Mouse (Mus musculus): ENCODE results near the gene Chst12. TPM values are rescaled to one million over a fixed set of nuclear protein-coding genes. Genes with fewer than 3 reads are reported as not detected.

Gene Chst12
- total RNA-seq, 2 experiments from 2014 or later: 10.9 to 13.9 TPM

DNA sequence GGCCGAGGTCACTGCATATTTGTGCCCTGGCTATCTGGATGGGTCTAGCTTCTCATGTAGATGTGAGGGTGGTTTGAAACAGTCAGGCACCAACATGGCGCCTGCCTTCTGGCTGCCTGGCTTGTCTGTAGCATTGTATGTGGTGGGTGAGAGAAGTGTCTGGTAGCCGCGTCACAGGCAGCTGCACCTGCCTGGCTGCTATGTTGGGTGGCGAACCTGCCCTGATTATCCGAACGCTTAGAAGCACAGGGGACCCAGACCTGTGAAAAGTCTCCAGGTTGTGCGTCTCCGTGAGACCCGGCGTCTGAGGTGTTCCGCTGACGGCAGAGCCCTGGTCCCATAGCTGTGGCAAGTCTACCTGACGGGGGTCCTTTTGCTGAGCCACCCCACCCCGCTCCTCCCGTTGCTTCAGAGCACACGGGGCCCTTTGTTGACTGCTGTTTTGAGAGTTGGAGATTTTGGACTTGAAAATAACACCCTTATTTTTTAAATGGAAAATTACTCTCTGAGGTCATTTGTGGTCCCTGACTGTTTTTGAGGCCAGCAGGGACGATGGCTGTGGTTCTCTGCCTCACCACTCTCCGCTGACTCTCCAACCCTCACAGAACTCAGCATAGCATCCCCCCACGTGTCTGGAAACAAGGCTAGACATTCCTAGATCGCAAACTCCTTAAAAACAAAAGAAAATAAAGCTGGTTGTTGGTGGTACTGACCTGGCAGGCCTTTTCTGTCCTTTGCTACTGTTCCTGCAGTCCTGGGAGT is 12.0 kb downstream of the Chst12 start:
- DNase-seq: no peak

GRCm38 (mm10) chr5:140517921-140518230 is 12.5 kb downstream of the Chst12 start:
- DNase-seq: no peak

DNA sequence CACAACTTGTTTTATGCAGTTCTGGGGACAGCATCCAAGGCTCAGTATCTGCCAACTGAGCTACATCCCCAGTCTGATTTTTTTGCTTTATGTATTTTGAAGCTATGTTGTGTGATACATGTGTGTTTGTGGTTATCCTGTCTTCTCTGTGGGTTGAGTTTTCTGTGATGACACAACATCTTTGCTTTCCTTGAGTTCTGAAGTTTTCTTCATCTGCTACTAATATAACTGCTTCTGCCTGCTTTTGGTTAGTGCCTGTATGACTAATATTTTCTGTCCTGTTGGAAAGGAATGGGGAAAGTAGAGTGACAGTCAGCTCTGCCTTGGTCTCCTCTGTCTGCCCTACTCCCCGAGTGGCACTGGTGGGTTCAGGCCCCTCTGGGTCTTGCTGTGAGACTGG is 15.8 kb downstream of the Chst12 start:
- DNase-seq: no peak

DNA sequence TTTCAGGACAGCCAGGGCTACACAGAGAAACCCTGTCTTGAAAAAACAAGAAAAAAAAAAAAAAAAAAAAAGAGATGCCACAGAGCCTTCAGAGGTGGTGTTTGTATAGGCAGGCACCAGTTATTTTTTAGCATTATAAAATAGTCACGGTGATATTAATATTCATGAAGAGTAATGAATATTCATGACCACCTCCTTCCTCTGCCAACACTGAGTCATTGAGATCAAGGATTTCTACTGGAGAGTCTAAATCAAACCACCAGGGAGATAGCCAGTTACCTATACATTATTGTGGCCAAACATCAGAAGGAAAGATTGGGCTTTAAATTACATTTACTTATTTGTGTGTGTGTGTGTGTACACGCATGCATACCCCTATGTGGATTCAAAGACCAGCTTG is 21.4 kb downstream of the Chst12 start:
- no peak for DNase-seq

DNA sequence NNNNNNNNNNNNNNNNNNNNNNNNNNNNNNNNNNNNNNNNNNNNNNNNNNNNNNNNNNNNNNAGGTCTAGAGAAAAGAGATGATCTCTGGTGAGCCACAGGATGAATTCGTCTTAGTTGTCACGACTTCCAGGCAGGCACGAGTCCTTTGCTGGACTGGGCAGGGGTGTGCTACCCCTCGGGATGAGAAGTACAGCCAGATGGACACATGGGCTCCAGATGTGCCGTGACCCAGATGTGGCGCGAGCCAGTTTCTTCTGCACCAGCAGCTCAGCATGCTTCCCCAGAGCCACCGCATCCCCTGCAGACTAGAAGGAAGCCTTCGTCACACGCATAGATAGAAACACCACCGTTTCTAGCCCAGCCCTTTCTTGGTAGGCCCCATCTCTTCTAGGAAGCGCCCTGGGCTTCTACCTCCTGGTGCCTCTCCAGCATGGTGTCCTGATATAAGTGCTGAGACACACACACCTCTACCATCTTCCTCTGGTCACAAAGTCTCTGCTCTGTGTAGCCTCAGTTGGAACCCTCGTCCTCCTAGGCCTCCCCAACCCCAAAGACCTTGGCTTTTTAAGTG is 32.8 kb downstream of the Chst12 start:
- DNase-seq: peak; percentile 1

GRCm38 (mm10) chr5:140540106-140540505 is 34.8 kb downstream of the Chst12 start:
- peak; percentile 90 for DNase-seq

- peak; percentile 23 for DNase-seq
These were observed 37.6 kb downstream of the Chst12 start for GRCm38 (mm10) chr5:140542811-140543575.

DNA sequence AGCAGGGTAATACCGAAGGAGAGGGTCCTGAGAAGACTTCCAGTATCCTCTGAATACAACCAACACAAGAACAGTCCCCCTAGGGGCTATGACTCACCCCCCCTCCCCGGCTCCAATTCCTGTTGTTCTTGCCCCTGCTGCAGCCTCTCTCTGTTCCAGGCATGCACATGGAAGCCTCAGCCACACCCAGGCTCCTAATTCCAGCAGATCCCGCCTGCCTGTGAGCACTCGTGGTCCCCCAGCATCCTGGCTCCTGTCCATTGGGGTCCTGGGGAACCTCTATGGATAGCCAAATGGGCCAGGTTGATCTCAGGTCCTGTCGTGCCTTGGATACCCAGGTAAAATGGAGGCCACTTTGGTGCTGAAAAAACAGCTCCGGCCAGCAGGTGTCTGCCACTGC is 40.3 kb downstream of the Chst12 start:
- no peak for DNase-seq

DNA sequence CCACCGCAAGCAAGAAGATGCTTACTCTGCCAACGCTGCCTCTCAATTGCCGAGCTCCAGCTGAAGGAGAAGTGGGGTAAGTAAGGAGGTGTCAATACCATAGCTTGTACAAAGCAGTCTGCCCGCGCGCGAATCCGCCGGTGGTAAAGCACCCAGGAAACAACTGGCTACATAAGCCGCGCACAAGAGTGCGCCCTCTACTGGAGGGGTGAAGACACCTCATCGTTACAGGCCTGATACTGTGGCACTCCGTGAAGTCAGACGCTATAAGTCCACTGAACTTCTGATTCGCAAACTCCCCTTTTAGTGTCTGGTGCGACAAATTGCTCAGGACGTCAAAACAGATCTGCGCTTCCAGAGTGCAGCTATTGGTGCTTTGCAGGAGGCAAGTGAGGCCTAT is 41.0 kb downstream of the Chst12 start:
- no peak for DNase-seq

DNA sequence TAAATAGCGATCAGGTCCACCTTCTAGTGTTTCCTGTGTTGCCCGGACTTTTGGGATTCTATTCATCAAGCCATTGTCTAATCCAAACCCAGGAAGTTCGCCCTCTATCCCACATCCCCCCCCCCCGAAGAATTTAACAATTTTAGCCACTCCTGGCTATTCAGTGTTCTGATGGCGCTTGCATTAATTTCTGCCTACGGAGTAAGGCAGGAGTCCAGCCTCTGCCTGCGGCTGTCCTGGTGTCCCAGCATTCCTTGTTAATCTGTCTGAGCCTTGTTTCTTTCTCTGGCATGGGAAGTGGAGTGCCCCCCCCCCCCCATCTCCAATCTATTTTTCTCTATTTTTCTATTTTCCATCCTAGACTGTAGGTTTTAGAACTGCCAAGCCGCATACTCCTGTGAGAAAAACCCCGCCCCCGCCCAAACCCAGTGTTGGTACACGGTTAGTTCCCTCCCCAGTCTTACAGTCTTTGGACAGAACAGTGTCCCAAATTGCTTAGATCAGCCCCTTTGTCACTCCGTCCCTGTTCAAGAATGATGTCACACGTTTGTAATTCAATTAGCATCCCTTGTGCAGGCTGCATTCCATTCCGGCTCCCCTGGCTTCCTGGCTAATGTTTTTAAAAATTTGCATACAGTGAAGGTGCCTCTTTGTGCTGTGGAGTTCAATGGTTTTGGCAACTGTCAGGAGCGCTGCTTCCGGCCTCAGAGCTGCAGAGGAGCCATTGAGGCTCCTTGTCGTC is 44.1 kb downstream of the Chst12 start:
- DNase-seq: no peak

GRCm38 (mm10) chr5:140553719-140554118 is 48.4 kb downstream of the Chst12 start:
- no peak for DNase-seq

- no peak for DNase-seq
These were observed 51.5 kb downstream of the Chst12 start for GRCm38 (mm10) chr5:140556859-140557258.

DNA sequence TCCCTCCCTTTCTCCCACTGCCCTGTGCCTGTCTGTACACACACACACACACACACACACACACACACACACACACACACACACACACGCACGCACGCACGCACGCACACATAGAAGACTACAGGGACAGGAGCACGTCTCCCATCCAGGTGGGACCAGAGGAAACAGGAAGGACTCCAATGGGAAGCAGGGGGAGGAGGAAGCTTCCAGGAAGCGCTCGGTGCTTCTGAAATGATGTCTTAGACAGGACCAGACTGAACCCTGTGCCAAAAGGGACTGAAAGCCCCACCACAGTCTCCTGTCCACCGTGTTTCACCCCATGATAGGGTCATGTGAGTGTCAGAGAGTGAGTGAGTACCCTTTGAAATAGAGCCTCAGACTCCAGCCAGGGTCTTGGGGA is 57.3 kb downstream of the Chst12 start:
- DNase-seq: no peak

DNA sequence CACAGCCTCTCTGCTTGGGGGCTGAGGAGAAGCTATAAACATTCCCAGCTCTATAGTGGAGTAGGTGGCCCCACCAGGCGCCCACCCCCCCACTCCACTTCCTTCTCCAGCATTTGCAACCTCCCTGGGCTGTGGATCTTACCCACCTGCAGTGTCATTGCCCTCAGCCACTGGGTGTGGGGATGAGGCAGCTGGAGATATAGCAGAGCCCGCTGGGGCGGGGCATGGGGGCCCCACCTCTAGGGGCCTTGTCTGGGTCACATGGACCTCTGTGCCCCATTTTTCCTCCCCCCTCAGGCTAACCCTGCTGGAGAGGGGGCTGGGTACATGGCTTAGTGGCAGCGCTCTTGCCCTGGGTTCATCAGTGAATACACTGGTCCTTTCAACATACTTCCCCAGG is 59.5 kb downstream of the Chst12 start, which contains the start of gene Grifin:
Gene Grifin, minus strand, starts transcription at position 176 of the 400 bp plus-strand sequence.
- no peak for DNase-seq

GRCm38 (mm10) chr5:140565451-140565850 is 60.1 kb downstream of the Chst12 start:
- peak; percentile 58 for DNase-seq

- peak; percentile 80 for DNase-seq
These were observed 60.5 kb downstream of the Chst12 start for GRCm38 (mm10) chr5:140565856-140566255.

GRCm38 (mm10) chr5:140566271-140566670 is 60.9 kb downstream of the Chst12 start:
- no peak for DNase-seq

DNA sequence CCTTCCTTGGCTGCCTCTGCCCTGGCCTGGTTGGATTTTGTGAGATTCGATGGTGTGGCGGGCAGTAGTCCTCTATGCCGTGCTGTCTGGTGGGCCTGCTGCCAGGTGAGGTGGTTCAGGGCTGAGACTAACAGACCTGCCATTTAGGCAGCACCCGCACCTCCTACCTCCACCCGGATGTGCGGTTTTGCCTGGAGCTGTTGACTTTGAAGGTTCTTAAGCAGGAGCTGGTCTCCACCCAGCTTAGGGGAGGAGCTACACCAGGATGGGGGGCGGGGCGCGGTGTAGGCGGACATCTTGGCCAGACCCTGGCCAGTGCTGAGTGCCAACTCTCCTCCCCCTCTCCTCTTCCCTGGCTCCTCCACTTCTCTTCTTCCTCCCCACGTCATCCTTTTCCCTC is 62.0 kb downstream of the Chst12 start:
- DNase-seq: peak; percentile 79

GRCm38 (mm10) chr5:140567751-140568150 is 62.4 kb downstream of the Chst12 start:
- DNase-seq: no peak

DNA sequence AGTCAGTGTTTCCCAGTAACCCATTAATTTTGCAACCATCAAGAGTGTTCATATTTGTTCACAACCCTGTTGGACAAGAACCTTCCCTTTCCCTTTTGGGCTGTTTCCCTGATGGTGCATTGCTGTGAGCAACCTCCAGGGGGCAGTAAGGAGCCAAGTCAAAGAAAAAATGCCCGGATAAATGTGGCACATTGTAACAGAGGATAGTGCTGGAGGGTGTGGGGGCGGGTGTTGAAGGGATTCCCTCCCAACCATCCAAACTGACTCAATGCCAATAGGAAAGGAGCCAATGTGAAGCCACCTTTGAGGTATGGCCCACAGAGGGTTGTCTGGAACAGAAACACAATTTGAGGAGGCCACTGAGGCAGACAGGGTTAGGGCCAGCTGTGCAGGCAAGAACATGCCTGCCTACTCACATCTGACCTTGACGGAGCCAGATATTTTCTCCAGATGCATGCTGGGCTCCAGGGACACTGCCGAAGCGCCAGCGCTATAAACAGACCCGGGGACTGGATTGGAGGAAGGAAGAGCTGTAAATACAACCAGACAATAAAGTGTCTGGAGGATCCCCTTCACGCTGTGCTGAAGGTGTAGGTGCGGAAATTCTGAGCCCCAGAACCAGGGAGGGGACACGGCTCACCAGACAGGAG is 63.1 kb downstream of the Chst12 start:
- DNase-seq: peak; percentile 81

- no peak for DNase-seq
These were observed 63.8 kb downstream of the Chst12 start for GRCm38 (mm10) chr5:140569032-140569595.

Data from adrenal gland, postnatal 10 days (tissue).